Mouse (Mus musculus) testis, postnatal 14 days (tissue): Measurements from ENCODE around the gene Zpbp2.

Experiments
- DNase-seq: peaks from one replicate; pipeline ENCODE4 v3.0.0; 2021; ENCODE audit warnings: low spot score

The Zpbp2 gene

GRCm38 (mm10) chr11:98589306-98589705, 38.4 kb downstream of the Zpbp2 start:
- no peak for DNase-seq

- no peak for DNase-seq
Observed at GRCm38 (mm10) chr11:98590548-98591445, 39.9 kb downstream of the Zpbp2 start.

GRCm38 (mm10) chr11:98595021-98595420, 44.1 kb downstream of the Zpbp2 start:
- DNase-seq = no peak

GRCm38 (mm10) chr11:98595473-98595872, 44.6 kb downstream of the Zpbp2 start:
- DNase-seq = no peak

- DNase-seq = no peak
Observed at GRCm38 (mm10) chr11:98595955-98596354, 45.1 kb downstream of the Zpbp2 start.

GRCm38 (mm10) chr11:98597363-98597762, 46.5 kb downstream of the Zpbp2 start:
- peak; percentile 79 for DNase-seq

GRCm38 (mm10) chr11:98597991-98598390, 47.1 kb downstream of the Zpbp2 start, which contains the start of gene Lrrc3c:
Gene Lrrc3c (plus strand): TSS chr11:98598291.
- DNase-seq = peak; percentile 3

GRCm38 (mm10) chr11:98598851-98599290, 48.0 kb downstream of the Zpbp2 start:
- no peak for DNase-seq

- peak; percentile 6 for DNase-seq
Observed at GRCm38 (mm10) chr11:98599291-98599690, 48.4 kb downstream of the Zpbp2 start.

- DNase-seq = peak; percentile 77
Observed at GRCm38 (mm10) chr11:98602090-98602690, 51.3 kb downstream of the Zpbp2 start.

GRCm38 (mm10) chr11:98603953-98604352, 53.1 kb downstream of the Zpbp2 start:
- no peak for DNase-seq

GRCm38 (mm10) chr11:98604911-98605310, 54.0 kb downstream of the Zpbp2 start:
- peak; percentile 8 for DNase-seq

GRCm38 (mm10) chr11:98606763-98607162, 55.9 kb downstream of the Zpbp2 start:
- DNase-seq = peak; percentile 43
